Mouse (Mus musculus): ENCODE data around the gene Acot7. TPM values are rescaled to one million over a fixed set of nuclear protein-coding genes. Genes with fewer than 3 reads are reported as not detected.

The Acot7 gene
- total RNA-seq, 2 experiments from 2014 or later = 15.0 to 18.5 TPM

DNA sequence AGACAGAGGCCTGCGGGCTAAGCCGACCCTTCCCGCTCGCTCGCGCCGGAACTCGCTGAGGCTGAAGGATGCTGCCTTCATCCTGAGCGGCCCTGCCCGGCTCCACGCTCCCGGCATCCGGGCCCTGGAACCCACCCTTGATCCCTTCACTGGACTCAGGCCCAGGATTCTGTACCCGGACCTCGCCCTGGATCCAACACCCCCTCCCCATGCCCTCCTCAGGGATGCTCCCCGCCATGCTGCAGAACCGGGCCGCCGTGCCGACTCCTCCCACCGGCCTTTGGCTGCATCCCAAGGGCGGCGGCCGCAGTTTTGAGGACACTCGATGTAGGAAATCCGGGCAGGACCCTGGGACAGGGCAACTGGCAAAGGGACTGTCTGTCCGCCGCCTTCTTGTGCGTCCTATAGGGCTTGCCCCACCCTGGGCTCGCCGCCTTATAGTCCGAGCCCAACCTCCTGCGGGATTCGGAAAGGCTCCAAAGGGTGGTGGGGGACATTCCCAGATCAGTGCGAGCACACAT is 470 bp downstream of the Acot7 start:
- peak in 1 of 2 experiments; percentile 24 for DNase-seq
- intact Hi-C loops (cut with DNase I) = no loop called here

- peak in 1 of 2 experiments; percentile 10 for DNase-seq
- intact Hi-C loops (cut with DNase I) = no loop called here
Observed at GRCm38 (mm10) chr4:152178916-152179705, 1.2 kb downstream of the Acot7 start.

- intact Hi-C loops (cut with DNase I) = loop anchor here (2.0 kb wide), 1 partner anchor 21 kb away; no protein-coding TSS in a partner anchor
- DNase-seq = peak in 1 of 2 experiments; percentile 10
Observed at GRCm38 (mm10) chr4:152179946-152180660, 2.2 kb downstream of the Acot7 start.

DNA sequence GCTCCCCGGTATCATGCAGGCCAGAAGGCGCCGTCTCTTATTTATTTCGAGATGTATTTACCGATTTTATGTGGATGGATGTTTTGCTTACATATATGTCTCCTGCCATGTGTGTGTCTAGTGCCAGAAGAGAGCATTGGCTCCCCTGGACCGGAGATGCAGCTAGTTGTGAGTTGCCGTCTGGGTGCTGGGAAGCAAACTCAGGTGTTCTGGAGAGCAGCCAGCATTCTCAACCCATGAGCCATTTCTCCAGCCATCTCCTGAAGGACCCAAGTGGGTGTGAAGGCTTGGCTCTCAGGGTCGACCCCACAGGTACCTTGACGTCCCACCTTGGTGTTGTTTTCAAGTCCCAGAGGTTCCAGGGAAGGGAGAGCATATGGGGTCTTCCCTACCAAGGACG is 4.3 kb downstream of the Acot7 start:
- peak in 1 of 2 experiments; percentile 8 for DNase-seq
- intact Hi-C loops (cut with DNase I) = no loop called here

DNA sequence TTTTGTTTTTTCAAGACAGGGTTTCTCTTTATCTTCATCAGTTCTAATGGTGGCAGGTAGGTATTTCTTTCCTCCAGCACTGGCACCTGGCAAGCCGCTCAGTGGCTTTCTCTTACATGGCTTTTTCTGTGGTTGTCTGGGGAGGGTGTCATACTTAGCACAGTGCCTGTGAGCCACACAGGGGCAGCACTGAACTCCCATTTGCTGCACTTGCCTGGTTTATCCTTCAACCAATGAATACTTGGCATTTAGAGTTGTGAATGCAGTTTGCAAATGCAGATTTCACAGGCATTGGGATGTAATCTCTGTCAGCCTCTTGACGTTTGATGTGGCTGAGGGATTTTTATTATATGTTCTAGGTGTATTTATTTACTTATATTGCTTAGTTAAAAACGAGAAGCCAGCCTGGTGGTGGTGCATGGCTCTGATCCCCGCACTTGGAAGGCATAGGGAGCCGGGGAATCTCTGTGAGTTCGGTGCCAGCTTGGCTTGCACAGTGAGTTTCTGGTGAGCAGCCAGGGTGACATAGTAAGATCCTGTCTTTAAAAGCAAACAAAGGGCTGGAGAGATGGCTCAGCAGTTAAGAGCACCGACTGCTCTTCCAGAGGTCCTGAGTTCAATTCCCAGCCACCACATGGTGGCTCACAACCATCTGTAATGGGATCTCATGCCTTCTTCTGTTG is 6.6 kb downstream of the Acot7 start:
- peak in 1 of 2 experiments; percentile 11 for DNase-seq
- intact Hi-C loops (cut with DNase I) = no loop called here

GRCm38 (mm10) chr4:152185137-152185509 is 7.2 kb downstream of the Acot7 start:
- DNase-seq = peak in 1 of 2 experiments; percentile 12
- intact Hi-C loops (cut with DNase I) = no loop called here

DNA sequence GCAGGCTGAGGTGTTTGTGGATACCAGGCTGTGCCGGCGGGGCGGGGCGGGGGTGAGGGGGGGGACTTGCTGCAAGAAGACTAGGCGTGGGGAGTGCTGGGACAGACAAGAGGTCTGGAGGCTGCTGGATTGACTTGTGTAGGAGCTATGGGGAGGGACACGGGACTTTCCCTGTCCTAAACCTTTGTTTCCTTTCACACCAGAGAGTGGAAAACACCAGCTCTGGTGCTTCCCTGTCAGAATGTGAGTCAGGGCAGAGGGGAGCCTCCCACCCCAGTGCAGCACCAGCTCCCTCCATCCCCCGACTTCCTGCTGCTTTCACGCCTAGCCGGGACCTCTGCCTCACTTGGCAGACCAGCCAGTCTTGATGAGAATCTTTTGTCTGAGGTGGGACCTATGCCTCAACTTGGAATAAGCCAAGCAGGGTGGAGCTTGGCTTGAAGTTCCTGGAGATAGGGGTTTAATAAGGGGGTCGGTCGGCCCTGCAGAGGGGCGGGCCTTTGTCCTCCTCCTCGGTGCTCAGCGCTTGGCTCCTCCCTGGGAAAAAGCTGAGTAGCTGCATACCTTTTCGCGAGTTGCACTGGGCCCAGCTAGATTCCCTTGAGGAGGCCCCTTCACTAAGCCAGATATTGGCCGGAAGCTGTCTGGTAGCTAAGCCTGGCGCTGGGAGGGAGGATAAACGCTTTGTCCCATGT is 7.7 kb downstream of the Acot7 start:
- DNase-seq = peak in 1 of 2 experiments; percentile 14
- intact Hi-C loops (cut with DNase I) = no loop called here

DNA sequence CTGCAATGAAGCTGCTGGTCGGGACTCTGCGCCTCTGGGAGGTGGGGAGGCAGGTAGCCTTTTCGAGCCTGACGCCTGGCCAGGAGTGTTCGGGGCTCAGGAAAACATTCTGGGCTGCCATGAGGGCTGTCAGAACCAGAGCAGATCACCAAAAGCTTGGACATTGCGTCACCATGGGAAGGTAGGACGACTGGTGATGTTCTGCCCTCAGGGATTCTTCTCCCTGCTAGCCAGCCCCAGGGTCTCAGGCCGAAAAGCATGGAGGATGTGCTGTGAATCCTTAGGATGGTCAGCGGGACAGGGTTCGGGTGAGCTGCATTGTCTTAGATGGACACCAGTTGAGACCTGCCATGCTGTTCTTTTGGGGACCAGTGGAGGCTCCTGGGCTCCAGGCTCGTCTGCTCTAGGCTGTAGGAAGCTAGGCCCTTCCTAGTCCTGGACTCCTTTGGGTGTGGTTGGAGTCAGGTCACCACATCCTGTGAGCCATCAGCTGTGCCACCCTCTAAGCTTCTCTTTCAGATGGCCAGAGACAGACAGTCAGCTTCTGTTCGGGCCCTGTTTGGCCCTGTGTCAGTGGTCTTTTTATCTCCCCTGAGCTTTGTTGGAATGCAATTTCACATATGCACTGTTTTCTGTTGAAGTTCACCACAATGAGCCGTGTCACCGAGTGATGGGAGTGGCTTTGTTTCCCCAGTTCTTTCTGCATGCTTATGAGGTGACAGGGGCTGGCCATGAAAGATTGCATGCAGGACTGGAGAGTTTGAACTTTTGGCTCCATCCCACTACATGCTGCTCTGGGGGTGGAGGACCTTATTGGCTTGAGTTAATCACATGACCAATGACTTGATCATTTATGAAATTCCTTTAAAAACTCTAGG is 8.5 kb downstream of the Acot7 start:
- intact Hi-C loops (cut with DNase I) = no loop called here
- DNase-seq = peak in 1 of 2 experiments; percentile 13

- DNase-seq = peak in 1 of 2 experiments; percentile 9
Observed at GRCm38 (mm10) chr4:152187142-152187541, 9.2 kb downstream of the Acot7 start.

GRCm38 (mm10) chr4:152188651-152189050 is 10.7 kb downstream of the Acot7 start:
- intact Hi-C loops (cut with DNase I) = no loop called here

More at GRCm38 (mm10) chr4:152187142-152187541, 9.2 kb downstream of the Acot7 start:
- intact Hi-C loops (cut with DNase I) = no loop called here

DNA sequence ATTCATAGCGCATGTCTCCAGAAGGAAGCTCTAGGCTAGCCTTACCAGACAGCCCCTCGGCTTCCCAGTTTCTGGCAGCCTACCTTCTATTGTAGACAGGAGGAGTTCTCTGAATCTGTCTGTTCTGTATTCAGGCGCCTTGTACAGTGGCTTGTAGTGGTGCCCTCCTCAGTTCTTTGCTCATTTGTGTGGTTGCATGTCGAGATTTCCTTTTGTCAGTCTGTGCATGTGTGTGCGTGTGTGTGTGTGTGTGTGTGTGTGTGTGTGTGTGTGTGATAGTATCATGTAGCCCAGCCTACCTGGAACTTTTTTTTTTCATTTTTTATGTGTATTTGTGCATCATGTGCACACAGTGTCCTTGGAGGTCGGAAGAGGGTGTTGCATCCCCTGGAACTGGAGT is 11.1 kb downstream of the Acot7 start:
- intact Hi-C loops (cut with DNase I) = no loop called here
- DNase-seq = no peak

More at GRCm38 (mm10) chr4:152188651-152189050, 10.7 kb downstream of the Acot7 start:
- no peak for DNase-seq

DNA sequence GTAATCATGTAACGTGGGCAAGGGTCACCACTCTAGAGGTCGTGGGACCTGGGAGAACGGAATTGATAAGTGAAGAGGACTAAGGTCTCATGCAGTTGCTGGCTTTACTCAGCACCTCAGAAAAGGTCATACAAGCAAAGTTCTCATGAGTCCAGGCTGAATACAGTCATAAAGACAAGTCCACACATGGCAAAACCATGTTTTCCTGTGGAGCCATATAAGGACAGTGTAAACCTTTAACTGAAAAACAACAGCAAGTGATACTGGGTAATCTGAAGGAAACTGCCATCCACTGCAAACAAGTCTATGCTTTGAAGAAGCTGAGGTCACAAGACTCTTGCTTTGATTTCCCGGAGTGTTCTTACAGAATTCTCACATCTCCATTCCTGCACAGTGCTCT is 11.8 kb downstream of the Acot7 start:
- intact Hi-C loops (cut with DNase I) = no loop called here
- DNase-seq = no peak

DNA sequence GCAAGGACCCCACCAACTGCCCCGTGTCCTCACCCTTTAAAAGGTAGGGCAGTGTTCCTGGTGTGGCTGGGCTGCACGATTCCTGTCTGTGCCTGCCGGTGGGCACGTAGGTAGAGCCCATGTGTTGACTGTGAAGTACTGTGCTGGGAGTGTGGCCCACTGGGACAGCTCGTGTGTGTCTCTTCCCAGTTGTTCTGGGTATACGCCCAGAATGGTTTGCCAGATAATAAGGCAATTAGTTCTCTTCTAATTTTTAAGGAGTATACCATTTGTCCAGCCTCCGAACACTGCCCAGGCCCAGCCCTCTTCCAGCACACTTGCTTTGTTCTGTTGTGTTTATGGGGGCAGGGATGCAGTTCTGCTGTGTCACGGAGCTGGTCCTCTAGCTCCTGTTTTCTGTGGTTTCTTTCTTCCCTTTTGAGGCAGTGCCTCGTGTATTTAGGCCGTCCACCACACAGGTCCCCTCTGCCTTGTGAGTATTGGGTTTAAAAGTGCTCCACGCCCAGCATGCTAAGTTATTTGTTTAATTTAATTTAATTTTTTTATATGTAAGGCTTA is 12.2 kb downstream of the Acot7 start:
- intact Hi-C loops (cut with DNase I) = no loop called here
- no peak for DNase-seq

- no peak for DNase-seq
- intact Hi-C loops (cut with DNase I) = no loop called here
Observed at GRCm38 (mm10) chr4:152190701-152191100, 12.8 kb downstream of the Acot7 start.

GRCm38 (mm10) chr4:152192569-152192968 is 14.6 kb downstream of the Acot7 start:
- no peak for DNase-seq
- intact Hi-C loops (cut with DNase I) = no loop called here

DNA sequence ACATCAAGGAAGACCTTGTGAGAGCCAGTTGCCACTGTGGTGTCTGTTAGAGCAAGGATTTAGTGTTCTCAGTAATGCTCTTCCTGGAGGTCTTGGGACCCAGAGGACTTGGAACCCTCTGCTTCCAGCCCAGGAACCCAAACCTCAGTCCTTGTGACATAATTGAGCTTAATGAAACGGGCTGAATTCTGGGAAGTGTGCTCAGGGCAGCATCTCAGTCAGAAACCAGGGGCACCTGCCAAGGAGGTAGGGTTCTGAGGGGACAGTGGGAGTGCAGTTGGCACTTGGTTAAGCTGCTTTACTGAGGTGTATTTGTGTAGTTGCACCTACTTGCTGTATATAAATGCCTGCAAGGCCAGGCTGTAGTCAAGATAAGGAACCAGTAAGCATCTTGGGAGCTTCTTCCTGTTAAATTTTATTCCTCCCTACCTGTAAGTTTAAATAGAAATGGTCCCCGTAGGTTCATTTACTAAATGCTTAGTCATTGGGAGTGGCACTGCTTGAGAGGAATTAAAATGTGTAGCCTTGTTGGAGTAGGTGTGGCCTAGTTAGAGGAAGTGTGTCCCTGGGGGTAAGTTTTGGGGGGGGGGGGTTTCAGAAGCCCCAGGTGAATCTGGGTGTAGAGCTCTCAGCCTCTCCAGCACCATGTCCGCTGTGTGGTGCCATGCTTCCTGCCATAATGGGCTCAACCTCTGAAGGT is 16.7 kb downstream of the Acot7 start:
- DNase-seq = no peak
- intact Hi-C loops (cut with DNase I) = no loop called here

DNA sequence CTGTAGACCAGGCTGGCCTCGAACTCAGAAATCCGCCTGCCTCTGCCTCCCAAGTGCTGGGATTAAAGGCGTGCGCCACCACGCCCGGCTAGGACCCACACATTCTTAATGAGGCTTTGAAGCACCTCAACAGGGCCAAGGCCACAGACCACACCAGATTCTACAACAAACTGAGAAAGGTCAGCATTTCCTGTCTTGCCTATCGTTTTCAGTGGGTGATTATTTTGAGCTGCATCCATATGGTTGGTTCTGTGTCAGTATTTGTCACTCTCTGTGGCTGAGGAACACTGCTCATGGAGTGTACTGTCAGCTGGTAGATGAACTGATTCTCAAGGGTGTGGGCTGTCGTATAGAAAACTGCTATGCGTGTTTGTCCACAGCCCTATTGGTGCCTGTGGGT is 18.3 kb downstream of the Acot7 start:
- no peak for DNase-seq
- intact Hi-C loops (cut with DNase I) = no loop called here

DNA sequence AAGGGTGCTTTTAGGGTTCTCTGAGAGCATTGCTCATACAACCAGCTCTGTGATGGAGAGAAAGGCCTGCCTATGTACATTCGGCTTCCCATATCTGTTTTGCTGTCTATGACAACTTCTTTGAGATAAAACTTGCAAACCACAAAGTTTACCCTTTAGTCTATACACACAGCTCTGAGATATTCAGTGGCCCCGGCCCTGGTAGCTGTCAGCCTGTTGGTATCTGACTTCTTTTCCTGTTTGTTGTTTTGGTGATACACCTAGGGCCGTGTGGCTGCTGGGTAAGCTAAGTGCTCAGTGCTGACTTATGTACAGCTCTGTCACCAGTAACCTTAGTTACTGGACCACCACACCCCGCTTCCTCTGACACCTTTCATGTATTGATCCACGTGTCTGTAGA is 19.6 kb downstream of the Acot7 start:
- intact Hi-C loops (cut with DNase I) = no loop called here
- no peak for DNase-seq

Measured in gastrocnemius, postnatal 36 days (tissue).